Mouse (Mus musculus): ENCODE data around the gene Olfr716. TPM values are rescaled to one million over a fixed set of nuclear protein-coding genes. Genes with fewer than 3 reads are reported as not detected.

Olfr716 gene
- not detected for total RNA-seq (2023)

DNA sequence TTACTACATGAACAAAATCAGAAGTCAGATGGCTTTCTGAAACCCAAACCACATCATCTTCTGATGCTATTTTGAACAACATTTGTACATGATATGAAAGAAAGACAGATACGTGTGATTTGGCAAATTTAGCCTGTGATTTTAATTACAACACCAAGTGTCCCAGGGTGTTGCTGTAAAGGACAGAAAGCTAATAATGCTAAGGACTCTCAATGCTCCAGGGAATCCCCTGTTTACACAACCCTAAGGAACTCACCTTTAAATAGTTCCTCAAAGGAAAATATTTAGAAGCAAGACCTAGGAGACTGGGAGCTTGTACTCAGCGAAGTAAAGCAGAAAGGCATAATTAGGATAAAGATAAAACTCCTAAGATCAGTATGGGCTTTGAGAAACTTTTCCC lies at the start of gene Olfr716:
TSS of gene Olfr716 (plus strand) at position 301 of the 400 bp plus-strand sequence.

DNA sequence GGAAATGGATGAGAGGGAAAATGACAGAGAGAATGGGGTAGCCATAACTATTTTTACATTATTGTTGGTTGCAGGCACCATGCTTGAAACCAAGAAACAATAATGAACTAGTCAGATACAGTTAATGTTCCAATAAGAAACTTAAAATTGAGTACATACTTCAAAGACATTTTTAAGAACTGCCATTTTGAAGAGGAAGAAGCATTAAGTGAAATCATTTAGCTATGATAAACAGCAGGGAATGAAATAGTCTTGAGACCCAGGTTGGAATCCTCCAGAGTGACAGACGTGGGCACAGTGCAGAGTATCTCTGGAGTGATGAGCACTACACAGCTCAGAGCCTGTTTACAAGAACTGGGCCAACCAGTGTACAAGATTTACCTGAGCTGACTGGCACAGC lies 45.2 kb upstream of the Olfr716 start, which contains the start of gene Olfr17:
TSS of gene Olfr17 (plus strand) at position 301 of the 400 bp plus-strand sequence.

DNA sequence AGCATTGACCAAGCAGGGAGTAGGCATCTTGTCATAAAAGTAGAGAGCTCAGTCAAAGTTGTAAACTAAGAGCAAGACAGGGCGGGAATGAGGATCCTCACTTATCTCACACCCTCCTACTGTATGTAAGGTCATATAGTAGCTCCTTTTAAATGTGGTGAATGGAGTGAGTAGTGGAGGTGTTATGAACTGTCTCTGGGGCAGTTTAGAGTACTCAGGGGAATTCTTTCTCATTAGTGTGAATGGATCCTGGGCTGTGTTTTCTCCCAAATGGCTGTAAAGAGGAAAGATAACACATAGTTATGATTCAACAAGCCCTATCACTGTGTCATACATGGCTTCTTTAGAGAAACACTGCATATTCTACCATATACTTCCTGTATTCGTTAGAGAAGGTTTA lies 27.9 kb upstream of the Olfr716 start, which contains the start of gene Olfr715b:
TSS of gene Olfr715b (minus strand) at position 101 of the 400 bp plus-strand sequence.

DNA sequence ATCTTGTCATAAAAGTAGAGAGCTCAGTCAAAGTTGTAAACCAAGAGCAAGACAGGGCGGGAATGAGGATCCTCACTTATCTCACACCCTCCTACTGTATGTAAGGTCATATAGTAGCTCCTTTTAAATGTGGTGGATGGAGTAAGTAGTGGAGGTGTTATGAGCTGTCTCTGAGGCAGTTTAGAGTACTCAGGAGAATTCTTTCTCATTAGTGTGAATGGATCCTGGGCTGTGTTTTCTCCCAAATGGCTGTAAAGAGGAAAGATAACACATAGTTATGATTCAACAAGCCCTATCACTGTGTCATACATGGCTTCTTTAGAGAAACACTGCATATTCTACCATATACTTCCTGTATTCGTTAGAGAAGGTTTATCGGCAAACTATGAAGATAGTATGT lies 7.1 kb upstream of the Olfr716 start, which contains the start of gene Olfr715:
TSS of gene Olfr715 (minus strand) at position 101 of the 400 bp plus-strand sequence.

DNA sequence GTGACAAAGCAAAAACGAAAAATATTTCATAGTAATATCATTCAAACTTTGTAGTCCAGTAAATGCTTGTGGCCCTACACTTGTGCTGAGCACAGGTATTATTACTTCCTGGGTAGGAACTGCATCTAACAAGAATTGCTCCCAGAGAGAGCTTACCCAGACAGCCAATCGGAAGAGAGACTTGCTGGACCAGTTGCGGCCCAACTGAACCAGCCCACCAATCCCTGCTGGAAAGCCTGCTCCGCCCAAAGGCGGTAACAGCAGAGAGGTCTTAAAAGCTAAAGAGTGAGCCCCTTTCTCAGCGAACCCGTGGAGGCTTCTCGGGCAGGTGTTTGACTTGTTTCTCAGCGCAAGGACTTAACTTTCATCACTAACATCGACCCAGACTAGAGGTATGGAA lies 28.6 kb downstream of the Olfr716 start, which contains the start of gene Nlrp14:
TSS of gene Nlrp14 (plus strand) at position 301 of the 400 bp plus-strand sequence.

Other genes starting within 250 kb of the Olfr716 start
- not detected for gene Olfr707, start 237.1 kb upstream of the Olfr716 start, total RNA-seq (2023)
- not detected for gene Olfr1532-ps1, start 230.3 kb upstream of the Olfr716 start, total RNA-seq (2023)
- 0.12 TPM for gene Olfr709-ps1, start 206.1 kb upstream of the Olfr716 start, total RNA-seq (2023)
- not detected for gene Olfr710, start 190.0 kb upstream of the Olfr716 start, total RNA-seq (2023)
- not detected for gene Olfr6, start 174.4 kb upstream of the Olfr716 start, total RNA-seq (2023)
- gene Olfr711, start 162.9 kb upstream of the Olfr716 start, total RNA-seq (2023): not detected
- gene Olfr2, start 132.3 kb upstream of the Olfr716 start, total RNA-seq (2023): not detected
- not detected for gene Olfr713, start 107.2 kb upstream of the Olfr716 start, total RNA-seq (2023)
- not detected for gene Olfr714, start 67.3 kb upstream of the Olfr716 start, total RNA-seq (2023)
- not detected for gene Olfr17, start 45.1 kb upstream of the Olfr716 start, total RNA-seq (2023)
- gene Olfr715b, start 28.0 kb upstream of the Olfr716 start, total RNA-seq (2023): not detected
- gene Olfr715, start 7.2 kb upstream of the Olfr716 start, total RNA-seq (2023): not detected
- gene Nlrp14, start 28.7 kb downstream of the Olfr716 start, total RNA-seq (2023): not detected
- not detected for gene Rbmxl2, start 71.1 kb downstream of the Olfr716 start, total RNA-seq (2023)
- gene Syt9, start 232.4 kb downstream of the Olfr716 start, total RNA-seq (2023): not detected

All from CD8-positive naive resting alpha-beta T cell, adult 57 days (primary cell).